Mouse (Mus musculus) adrenal gland, postnatal 14 days (tissue): Measurements from ENCODE around the gene Ankrd12. TPM values are rescaled to one million over a fixed set of nuclear protein-coding genes. Genes with fewer than 3 reads are reported as not detected.
A peak's percentile ranks its signal among the peaks of the same experiment; 100 is the strongest.
"Not testable (repeated sequence)": the region's sequence is repeated elsewhere in the genome, so short reads cannot be mapped to it uniquely, and the experiment has no call there.

Experiments used
- DNase-seq: peaks from one replicate; pipeline ENCODE4 v3.0.0; 2021; ENCODE audit warnings: mixed read lengths
- total RNA-seq: library from RNA; stranded (reverse); gene quantifications from 2 replicates; pipeline ENCODE4 v1.2.3, GENCODE M21; 2021

Ankrd12 gene
- total RNA-seq, 1 experiment from 2014 or later = 22.6 TPM

DNA sequence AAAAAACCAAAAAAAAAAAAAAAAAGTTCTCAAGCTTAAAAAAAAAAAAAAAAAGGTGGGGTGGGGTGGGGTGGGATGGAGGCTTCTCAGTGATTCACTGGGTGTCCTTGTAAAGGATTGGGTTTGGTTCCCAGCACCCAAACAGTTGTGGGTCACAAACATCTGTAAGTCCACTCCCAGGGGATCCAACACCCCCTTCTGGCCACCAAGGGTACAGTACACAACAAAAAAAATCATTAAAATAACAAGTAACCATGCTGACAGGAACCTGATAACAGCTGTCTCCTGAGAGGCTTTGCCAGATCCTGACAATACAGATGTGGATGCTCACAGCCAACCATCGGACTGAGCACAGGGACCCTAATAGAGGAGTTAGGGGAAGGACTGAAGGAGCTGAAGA, 7.6 kb upstream of the Ankrd12 start:
- no peak for DNase-seq

DNA sequence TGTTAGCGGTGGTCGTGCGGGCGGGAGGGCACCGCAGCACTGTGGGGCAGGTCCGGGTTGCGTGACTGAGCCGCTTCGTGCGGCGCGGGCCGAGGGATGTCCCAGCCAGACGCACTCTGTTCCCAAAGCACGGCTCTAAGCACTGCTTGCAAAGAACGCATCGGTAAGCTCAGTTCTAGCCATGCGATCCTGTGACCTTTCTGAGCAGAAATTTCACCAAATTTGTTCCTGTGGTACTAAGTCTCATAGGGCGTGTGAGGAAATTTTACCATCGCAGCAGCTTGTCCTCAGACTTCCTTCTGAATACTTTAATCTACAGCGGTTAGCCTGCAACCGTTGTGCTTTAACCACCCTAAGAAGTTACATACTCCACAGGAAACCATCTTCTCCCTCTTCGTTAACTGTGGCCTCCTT, 555 bp upstream of the Ankrd12 start:
- DNase-seq = no peak

DNA sequence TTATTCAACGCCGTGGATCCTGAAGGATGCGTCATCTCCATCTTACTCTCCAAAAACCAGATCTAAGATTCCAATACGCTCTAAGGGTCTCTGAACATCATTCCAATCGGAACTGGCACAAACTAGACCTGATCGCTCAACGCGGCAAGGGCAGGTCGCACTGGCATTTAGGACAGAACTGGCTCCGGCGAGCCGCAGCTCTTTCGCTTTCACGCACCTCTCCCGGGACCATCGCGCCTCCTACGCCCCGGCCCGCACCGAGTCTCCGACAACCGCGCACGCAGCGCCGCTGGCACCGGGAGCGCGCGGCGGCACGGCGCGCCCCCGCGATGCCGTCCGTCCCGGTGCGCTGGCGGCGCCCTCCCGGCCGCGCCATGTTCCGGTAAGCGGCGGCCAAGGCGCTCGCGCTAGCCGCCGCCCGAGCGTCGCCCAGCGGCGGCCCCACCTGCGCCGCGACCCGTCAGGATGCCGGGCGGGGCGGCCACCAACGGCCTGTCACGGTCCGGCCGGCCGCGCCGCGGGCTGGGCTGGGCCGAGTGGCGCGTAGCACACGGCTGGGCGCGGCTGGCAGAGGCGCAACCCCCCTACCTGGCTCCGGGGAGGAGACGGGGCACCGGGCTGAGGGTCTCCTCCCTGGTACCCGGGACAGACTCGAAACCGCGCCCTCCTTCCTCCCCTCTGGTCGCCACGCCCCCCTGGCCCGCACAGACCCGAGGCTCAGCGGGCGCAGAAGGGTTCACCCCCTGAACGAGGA, 538 bp downstream of the Ankrd12 start:
- peak; percentile 62 for DNase-seq

DNA sequence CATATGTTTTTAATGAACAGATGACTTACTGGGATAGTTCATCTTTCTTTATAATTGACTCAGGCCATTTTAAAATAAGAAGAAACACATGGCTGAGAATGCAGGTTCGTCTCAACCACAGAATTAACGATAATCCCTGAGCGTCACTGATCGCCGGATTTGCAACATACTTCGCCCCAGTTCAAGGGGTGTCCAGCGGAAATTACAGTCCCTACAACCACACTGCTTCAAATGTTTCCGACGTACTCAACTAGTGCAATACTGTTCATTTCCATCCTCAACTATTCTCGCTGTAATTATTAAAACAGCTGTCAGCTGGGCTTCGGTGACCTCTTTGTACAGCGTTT, 1.1 kb downstream of the Ankrd12 start:
- no peak for DNase-seq

DNA sequence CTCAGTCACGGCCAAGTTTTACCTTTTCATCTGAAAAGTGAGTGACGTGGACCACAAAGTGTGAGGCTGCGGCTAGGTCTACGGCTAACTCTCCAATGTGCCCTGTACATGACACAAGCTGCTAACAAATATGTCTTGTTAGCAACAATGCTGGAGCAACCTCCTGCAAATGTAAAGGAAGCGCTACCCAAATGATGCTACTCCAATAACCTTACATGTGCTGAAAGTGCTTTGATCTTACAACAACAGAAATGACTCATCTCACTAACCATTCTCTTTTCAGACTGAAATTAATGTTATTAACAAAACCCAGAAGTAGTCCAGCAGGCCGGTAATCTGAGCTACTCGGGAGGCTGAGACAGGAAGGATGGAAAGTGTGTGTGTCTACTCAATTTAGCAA, 2.9 kb downstream of the Ankrd12 start:
- no peak for DNase-seq

DNA sequence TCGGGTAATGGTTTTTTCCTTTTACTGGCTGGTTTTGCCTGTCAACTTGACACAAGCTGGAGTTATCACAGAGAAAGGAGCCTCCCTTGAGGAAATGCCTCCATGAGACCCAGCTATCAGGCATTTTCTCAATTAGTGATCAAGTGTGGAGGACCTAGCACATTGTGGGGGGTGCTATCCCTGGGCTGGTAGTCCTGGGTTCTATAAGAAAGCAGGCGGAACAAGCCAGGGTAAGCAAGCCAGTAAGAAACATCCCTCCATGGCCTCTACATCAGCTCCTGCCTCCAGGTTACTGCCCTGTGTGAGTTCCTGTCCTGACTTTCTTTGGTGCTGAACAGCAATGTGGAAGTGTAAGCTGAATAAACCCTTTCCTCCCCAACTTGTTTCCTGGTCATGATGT, 7.9 kb downstream of the Ankrd12 start:
- not testable (repeated sequence) for DNase-seq

DNA sequence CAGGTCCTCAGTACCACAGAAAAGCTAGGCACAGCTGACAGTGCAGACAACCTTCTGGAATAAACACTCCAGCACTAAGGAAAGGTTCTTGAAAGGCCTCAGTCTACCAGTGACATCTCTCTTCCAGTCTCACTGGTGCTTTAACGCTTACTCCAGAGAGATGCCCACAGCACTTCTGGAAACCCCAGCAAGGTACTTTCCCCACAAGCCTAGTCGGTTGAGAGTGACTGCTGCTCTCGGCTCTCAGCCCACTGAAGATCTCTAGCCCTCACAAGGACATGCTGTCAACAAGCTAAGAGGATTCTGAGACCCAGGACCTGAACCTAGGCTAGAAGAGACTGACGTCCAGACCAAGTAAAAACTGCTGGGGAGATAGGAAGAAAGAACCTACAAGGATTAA, 11.8 kb downstream of the Ankrd12 start:
- no peak for DNase-seq

DNA sequence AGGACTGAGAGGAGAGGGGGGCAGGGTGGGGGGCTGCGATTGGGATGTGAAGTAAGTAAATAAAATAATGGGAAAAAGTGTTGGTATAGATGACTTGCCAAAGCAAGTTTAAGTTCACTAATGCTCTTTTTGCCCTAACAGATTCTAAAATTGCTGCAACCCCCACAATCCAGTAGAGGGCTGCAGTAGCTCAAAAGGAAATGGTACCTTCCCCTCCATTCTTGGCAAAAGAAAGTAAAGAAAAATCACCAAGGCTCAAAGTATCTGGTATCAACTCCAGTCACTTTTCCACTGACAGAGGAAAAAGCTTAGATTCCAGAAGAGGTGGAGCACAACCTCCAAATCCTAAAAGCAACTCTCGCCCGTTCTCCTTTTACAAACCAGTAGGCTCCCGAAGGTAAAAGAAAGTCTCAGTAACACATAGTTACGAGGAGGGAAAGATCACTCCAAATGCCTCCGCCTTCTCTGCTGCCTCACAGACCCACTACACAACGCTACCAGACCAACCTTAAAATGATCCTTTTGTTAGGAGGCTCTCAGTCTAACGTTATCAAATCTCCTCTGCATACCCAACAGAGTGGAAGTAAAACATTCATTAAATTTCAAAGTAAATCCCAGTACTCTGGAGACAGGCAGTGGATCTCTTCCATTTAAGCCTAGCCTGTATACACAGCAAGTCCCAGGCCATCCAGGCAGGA, 15.5 kb downstream of the Ankrd12 start:
- no peak for DNase-seq

DNA sequence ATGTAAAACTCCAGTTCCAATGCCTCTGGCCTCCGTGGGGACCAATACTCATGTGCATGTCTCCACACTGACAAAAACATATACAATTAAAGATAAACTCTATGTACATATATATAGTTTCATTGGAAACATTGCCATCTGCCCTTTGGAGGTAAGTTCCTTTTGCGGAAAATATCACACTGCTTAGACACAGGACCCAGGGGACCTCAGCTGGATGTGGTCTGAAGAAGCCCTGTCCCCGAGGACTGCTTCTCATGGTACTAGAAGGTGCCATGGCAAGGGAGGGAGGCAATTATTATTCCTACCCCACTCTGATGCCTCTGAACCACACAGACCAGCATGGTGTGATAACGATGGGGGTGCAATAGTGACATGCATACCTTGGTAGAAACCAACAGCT, 18.7 kb downstream of the Ankrd12 start:
- no peak for DNase-seq

DNA sequence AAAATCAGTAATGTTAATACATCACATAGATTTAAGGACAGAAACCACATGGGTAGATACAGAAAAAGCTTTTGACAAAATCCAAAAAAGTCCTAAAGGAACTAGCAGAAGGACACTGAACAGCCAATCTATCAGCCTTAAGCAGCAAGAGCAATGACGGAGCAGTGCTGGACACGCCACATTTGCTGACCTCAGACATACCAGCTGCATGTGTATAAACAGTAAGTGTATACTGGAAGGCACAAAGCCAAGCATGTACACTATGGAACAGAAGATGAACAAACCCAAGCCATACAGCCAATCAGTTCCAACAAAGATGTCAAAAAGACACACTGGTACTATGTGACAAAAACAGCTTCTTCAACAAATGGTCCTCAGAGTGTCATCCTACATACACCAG, 19.7 kb downstream of the Ankrd12 start:
- DNase-seq = no peak

DNA sequence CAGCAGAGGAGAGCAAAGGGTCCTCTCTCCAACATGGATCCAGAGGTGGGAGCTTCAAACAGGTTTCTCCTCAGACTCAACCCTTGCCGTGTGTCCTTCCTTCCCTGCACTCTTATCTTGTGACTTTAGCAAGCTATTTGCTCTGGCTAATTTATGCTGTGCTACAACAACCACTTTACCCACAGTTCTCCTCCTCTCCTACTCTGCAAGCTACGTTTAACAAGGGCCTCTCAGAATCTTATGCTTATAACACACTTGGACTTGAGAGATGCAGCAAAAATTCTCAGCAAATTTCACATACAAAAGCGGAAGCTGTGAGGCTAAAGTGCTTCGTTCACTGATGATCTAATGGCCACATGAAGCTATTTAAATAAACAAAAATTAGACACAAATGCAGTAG, 23.5 kb downstream of the Ankrd12 start:
- no peak for DNase-seq

DNA sequence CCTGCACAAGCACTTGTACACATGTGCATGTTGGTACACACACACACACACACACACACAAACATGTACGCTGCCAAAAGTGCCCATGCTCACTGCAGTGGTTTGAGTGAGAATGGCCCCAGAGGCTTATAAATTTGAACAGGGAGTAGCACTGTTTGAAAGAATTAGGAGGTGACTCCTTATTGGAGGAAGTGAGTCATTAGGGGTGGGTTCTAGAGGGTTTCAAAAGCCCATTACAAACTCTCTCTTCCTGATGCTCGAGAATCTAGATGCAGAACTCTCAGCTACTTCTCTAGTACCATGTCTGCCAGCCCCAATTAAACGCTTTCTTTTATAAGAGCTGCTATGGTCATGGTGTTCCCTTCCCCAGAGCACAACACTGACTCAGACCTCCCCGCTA, 28.1 kb downstream of the Ankrd12 start:
- no peak for DNase-seq

DNA sequence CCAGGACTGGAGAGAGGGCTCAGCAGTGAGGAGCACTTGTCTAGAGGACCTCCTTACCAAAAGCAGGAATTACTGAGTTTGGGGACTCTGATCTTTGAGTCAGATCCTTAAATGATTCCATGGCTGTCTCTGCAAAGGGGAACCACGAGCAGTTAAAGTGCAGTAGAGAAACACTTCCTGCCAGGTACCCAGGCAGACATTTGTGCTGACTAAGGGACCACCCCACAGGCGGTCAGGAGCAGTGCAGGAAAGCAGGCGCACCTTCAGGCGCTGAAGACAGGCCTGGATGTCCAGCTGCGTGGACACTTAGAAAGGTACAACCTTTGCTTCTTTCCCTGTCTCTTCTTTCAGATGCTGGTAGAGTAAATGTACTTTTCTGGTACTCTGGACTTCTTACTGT, 28.7 kb downstream of the Ankrd12 start:
- no peak for DNase-seq

DNA sequence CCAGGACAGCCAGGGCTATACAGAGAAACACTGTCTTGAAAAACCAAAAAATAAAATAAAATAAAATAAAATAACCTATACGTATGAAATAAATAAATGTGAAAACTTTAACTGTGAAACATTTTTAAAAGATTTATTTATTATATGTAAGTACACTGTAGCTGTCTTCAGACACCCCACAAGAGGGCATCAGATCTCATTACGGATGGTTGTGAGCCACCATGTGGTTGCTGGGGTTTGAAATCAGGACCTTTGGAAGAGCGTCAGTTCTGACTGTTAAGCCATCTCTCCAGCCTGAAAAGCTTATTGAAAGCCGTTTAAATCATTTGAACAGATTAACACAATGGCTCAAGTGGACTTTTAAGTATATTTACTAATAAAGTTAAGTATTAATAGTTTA, 33.2 kb downstream of the Ankrd12 start:
- DNase-seq = not testable (repeated sequence)

DNA sequence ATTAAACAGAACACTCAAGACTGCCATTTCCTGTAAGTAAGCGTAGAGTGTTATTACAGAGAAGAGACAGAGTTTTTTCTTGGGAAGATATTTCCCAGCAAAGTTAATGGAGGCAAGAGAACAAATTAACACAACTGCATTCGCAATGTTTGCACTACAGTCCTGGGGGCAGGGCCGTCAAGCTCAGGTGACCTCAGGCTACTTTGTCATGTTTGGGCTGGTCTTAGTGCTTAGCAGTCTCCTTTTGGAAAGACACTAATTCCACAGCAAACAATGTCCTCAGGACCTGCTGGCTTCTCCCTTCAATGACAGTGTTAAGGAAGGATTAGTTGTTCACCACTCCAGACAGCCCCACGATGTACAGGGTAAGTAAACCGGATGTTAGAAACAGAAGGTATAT, 35.9 kb downstream of the Ankrd12 start:
- DNase-seq = no peak

DNA sequence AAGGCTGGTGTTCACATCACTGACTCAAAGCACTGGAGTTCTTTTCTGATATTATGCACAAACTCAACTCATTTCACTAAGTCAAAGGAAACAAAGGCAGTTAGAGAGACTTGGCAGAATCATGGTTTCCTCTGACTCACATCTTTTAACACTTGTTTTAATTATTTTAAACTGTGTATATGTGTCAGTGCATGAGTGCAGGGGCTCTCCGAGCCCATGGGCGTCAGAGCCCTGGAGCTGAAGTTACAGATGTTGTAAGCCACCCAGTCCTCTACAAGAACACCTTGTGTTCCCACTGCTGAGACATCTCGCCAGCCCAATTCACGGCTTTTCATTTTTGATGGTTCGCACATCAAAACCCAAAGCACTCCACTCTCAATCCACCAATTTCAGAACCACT, 43.6 kb downstream of the Ankrd12 start:
- no peak for DNase-seq

DNA sequence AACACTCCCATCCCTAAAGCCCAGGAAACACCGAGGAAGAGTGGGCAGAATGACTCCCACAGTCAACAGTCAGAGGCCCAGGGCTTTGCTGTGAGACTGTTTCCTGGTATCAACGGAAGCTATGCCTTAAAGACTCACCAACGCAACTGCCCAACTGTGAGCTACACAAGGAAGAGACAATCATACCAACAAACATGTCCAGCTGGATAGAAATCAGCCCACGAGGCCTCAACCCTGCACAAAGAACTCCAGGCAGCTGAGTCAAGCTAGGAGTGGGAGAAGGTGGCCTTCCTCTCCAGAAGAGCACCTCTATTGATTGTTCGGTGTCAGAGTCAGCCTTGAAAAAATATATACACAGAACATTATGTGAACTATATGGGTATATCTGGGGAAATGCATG, 44.9 kb downstream of the Ankrd12 start:
- no peak for DNase-seq

DNA sequence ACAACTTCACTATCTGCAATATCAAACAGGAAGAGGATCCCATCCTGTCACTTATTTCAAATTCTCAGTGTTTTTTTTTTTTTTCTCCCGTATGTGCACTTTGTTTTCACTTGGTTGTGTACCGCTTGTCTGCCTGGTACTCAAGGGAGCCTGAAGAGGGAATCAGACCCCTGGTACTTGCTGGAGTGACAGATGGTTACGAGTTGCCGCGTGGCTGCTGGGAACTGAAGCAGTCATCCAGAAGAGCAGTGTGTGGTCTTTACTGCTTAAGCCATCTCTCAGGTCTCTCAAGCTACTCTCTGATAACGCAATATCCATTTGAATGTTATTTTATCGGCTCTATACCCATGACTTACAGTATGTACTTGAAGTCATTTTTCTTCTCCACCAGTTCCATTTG, 52.7 kb downstream of the Ankrd12 start:
- no peak for DNase-seq

DNA sequence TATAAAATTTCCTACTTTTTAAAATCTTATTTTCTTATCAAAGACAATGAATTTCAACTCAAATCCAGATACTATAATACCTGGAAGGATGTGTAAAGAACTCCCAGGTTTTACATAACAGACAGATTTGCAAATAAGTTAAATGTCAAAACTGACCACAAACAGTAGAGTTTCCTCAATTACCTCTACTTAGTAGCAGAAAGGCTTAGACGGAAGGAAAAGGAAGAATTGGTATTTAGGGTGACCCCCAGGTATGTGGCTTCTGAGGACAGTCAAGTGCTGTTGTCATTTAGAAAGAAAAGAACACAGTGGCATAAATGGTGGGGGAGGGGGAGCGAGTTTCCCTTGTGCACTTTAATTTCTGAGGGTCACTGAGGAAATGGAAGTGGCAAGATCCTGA, 65.1 kb downstream of the Ankrd12 start:
- no peak for DNase-seq

DNA sequence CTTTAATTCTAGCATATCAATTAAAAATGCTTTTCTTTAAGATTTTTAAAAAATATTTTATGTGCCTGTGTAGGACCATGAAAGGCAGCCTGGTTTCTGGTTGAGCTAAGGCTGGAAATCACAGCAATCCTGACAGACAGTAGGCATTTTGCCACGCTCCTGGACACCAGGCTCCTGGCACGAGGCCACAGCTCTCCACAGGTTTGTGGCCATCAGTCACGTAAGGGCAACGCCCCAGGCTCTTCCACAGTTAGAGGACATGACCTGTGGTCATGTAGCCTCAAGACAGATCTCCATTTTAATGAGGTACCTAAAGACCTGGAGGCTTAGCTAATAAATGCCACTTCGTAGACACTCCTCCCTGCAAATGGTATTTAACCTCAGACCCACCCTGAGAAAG, 69.0 kb downstream of the Ankrd12 start:
- DNase-seq = peak; percentile 32

DNA sequence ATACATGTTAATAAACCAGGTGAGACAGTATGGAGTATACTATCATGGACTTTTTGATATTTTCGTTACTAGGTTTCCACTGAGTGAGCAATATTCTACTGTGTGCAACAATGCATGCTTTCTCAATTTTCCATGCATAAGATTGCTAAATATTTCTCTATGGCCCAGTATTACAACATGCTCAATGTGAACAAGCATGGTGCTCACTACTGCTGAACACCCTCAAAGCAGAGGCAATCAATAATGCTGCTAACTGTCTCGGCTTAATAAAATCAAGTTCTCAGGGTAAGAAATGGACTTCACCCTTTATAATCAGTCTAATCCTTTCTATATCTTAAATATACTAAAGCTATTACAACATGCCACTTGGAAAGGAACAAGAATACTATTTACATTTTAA, 69.4 kb downstream of the Ankrd12 start:
- no peak for DNase-seq

DNA sequence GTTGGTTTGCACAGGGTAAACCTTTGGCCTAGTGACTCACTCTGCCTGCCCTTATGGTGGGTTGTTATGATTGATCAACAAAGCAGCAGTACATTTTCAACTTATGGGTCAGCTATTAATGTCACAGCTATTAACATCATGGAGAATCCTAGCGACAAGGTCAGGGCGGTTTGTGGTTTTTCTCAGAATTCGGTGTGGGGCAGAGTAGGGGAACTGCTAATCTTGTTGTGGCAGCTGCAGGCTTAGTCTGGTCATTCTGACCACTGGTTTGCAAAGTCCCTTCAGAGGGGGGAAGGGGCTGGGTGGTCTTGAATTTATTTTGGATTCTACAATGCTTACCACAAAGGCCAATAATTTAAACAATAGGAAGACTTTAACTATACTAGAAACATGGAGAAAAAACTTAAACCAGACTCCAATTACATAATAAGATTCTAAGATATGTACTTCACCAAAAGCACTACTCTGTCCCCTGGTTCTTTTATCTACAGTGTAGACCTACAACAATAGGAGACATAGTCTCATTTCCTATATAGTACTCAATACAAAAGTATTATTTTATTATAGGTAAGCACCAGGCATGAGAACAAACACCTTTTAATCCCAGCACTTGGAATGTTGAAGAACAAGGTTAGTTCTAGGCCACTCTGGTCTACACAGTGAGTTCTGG, 88.6 kb downstream of the Ankrd12 start:
- DNase-seq = no peak

DNA sequence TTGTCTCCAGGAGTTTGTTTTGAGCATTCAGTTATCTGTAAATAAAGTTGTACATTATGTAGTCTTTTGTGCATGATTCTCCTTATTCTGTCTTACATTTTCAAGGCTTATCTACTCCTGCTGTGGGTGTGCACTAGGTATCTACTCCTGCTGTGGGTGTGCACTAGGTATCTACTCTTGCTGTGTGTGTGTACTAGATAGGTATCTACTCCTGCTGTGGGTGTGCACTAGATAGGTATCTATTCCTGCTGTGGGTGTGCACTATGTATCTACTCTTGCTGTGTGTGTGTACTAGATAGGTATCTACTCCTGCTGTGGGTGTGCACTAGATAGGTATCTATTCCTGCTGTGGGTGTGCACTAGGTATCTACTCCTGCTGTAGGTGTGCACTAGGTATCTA, 100.2 kb downstream of the Ankrd12 start:
- not testable (repeated sequence) for DNase-seq

DNA sequence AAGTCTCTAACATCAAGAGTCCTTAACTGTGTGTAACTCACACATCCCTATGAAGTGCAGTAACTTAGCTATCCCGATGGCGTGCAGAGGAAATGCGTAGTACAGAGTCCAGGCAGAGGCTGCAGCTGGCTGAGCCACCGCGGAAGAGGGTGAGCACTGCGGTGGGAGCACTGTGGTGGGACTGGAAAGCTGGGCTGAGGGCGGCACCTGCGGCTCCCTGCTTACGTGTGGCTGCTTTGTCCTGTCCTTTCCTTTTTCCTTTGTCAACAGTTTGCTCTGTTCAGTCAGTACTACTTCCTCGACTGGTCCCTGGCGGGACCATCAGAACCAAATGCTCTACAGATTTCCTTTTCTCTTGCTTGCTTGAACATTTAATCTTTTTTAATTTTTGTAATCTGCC, 109.1 kb downstream of the Ankrd12 start:
- no peak for DNase-seq
